Mouse (Mus musculus) skeletal muscle tissue, adult 2 months (tissue): Measurements from ENCODE around the gene Ptrh2.

Experiments used
- DNase-seq: peaks from one replicate; pipeline ENCODE4 v3.0.0-alpha.2; 2012; ENCODE audit warnings: low read depth, low spot score

The Ptrh2 gene

GRCm38 (mm10) chr11:86683395-86684125 lies at the start of gene Ptrh2, which contains the start of gene Vmp1:
TSS of gene Ptrh2 (plus strand) at chr11:86683985.
TSS of gene Vmp1 (minus strand) at chr11:86683836.
- DNase-seq = peak; percentile 93

- DNase-seq = no peak
Observed at GRCm38 (mm10) chr11:86634396-86634795, 49.4 kb upstream of the Ptrh2 start.

- DNase-seq = no peak
Observed at GRCm38 (mm10) chr11:86637697-86638096, 46.1 kb upstream of the Ptrh2 start.

GRCm38 (mm10) chr11:86641714-86642113 lies 42.1 kb upstream of the Ptrh2 start:
- DNase-seq = no peak

- DNase-seq = no peak
Observed at GRCm38 (mm10) chr11:86644553-86644952, 39.2 kb upstream of the Ptrh2 start.

GRCm38 (mm10) chr11:86646136-86646834 lies 37.5 kb upstream of the Ptrh2 start:
- DNase-seq = no peak

- DNase-seq = no peak
Observed at GRCm38 (mm10) chr11:86646885-86647459, 36.8 kb upstream of the Ptrh2 start.

- DNase-seq = no peak
Observed at GRCm38 (mm10) chr11:86647706-86648447, 35.9 kb upstream of the Ptrh2 start.

- no peak for DNase-seq
Observed at GRCm38 (mm10) chr11:86649542-86649941, 34.2 kb upstream of the Ptrh2 start.

GRCm38 (mm10) chr11:86650676-86651075 lies 33.1 kb upstream of the Ptrh2 start:
- DNase-seq = no peak

- no peak for DNase-seq
Observed at GRCm38 (mm10) chr11:86652578-86652979, 31.2 kb upstream of the Ptrh2 start.

- DNase-seq = peak; percentile 55
Observed at GRCm38 (mm10) chr11:86653446-86653845, 30.3 kb upstream of the Ptrh2 start.

GRCm38 (mm10) chr11:86654096-86654495 lies 29.7 kb upstream of the Ptrh2 start:
- no peak for DNase-seq

GRCm38 (mm10) chr11:86655671-86656070 lies 28.1 kb upstream of the Ptrh2 start:
- DNase-seq = peak; percentile 24

GRCm38 (mm10) chr11:86656849-86657567 lies 26.8 kb upstream of the Ptrh2 start:
- no peak for DNase-seq

GRCm38 (mm10) chr11:86657863-86658262 lies 25.9 kb upstream of the Ptrh2 start:
- DNase-seq = no peak

GRCm38 (mm10) chr11:86662986-86663895 lies 20.5 kb upstream of the Ptrh2 start:
- DNase-seq = no peak

GRCm38 (mm10) chr11:86663977-86664376 lies 19.8 kb upstream of the Ptrh2 start:
- DNase-seq = no peak

- DNase-seq = no peak
Observed at GRCm38 (mm10) chr11:86664406-86664805, 19.4 kb upstream of the Ptrh2 start.

- DNase-seq = no peak
Observed at GRCm38 (mm10) chr11:86667553-86667952, 16.2 kb upstream of the Ptrh2 start.
